Mouse (Mus musculus) kidney, adult 2 months (tissue): ENCODE results near the gene C1qb.

Experiments
- CTCF ChIP-seq: fragments of 200-500 bp; conservative IDR thresholded peaks from 2 replicates; pipeline ENCODE4 v1.5.1; 2011; ENCODE audit warnings: low read depth, mild to moderate bottlenecking, control low read depth, low read length, moderate library complexity, mixed read lengths; ENCODE audit not compliant: insufficient read depth, insufficient read length
- POLR2A ChIP-seq: fragments of 200-500 bp; IDR thresholded peaks from one replicate; pipeline ENCODE4 v1.6.1; 2011; ENCODE audit warnings: low read depth, low read length, control low read depth

DNA sequence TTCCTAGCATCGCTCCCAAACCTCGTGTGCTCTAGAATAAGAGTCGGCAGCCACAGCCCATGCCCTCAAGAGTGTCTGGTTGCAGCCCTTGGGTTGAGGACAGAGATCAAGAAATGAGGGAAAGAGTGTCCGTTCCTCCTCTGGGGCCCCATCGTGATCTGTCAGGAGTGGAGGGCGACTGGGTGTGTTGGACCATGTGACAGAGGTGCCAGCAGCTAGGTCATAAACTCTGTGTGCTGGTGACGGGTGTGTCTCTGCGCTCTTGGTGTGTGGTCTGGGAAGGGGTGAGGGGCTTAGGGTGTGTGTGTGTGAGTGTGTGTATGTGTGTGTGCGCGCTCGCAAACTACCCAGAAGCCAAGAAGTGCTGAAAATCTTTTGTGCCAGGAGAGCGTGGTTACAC is 33.0 kb downstream of the C1qb start:
- TF ChIP-seq POLR2A, result no peak
- TF ChIP-seq CTCF, result no peak
